Mouse (Mus musculus): ENCODE results near the gene Fig4.
A peak's percentile ranks its signal among the peaks of the same experiment; 100 is the strongest.

The Fig4 gene

DNA sequence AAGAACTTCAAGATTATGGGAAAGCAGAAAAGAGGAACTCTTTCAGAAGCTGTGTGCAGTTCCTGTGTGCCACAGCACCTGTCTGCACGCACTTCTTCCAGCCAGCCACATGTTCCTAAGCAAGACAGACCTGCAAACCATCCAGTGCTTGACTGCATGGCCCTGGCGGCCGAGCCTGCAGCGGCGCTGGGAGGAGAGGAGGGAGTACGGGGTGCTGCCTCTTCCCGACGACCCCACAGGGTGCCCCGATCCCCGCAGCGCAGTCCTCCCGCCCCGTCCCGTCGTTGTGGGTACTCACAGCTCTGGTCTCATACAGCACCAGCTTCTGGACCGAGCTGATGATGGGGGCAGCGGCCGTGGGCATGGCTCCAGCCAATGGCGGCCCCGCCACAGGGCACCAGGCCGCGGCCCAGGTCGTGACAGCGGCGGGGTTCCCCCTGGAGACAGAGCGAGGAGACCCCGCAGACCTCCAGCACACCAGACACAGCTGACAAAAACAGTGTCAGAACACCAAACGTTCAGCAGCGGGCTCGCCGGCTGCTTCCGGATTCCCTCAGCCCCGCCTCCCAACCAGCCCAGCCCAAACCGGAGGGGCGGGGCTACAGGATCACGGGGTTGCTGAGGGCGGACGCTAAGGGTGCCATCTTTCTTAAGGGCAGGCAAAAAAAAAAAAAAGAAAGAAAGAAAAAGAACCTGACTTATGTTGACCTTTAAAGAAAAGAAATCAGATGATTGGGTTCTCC is at the start of gene Fig4:
TSS of gene Fig4 (minus strand) at position 572 of the 743 bp plus-strand sequence.
- peak; percentile 97 for DNase-seq

- DNase-seq: no peak
Observed at GRCm38 (mm10) chr10:41341346-41341745, 38.3 kb upstream of the Fig4 start.

DNA sequence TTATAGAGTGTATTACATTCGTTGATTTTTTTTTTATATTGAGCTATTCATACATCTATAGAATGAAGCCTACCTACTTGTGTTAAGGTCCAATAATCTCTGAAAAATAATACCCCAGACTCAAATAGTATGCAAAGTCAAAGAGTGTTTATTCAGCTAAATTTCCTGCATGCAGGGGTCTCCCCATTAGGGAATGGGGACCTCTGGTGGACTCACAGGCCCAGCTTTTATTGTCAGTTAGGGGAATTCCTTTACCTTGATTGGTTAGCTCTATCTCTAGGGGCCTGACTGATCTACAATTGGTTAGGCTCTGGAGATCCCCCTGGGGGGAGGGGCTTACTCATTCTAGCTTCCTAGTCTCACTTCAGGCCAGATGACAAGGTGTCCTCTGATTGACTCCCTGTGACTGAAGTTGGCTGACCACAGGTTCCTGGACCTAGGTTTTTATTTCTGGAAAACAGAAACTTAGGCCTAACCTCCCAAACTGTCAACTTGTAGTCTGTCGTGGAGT is 29.5 kb upstream of the Fig4 start:
- no peak for DNase-seq

- no peak for DNase-seq
Observed at GRCm38 (mm10) chr10:41315866-41316265, 12.8 kb upstream of the Fig4 start.

DNA sequence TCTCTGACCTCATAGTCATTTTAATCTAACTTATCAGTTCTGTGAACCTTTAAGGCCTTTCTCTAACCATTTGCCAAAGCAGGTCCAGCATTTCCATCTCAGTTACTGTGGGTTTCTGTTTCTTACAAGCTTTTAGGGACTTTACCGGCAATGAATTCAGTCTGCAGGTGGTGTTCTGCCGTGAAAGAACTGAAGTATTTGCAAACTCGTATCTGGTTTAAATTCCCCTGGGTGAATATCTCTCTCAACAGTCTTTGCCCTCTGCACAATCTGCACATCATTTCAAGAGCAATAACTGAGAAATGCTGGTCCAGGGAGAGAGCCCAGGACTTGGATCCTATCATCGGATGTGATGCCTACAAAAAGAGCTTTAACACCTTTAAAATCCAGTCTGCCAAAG is 5.1 kb upstream of the Fig4 start:
- no peak for DNase-seq

- no peak for DNase-seq
Observed at GRCm38 (mm10) chr10:41304961-41305455, 1.9 kb upstream of the Fig4 start.

DNA sequence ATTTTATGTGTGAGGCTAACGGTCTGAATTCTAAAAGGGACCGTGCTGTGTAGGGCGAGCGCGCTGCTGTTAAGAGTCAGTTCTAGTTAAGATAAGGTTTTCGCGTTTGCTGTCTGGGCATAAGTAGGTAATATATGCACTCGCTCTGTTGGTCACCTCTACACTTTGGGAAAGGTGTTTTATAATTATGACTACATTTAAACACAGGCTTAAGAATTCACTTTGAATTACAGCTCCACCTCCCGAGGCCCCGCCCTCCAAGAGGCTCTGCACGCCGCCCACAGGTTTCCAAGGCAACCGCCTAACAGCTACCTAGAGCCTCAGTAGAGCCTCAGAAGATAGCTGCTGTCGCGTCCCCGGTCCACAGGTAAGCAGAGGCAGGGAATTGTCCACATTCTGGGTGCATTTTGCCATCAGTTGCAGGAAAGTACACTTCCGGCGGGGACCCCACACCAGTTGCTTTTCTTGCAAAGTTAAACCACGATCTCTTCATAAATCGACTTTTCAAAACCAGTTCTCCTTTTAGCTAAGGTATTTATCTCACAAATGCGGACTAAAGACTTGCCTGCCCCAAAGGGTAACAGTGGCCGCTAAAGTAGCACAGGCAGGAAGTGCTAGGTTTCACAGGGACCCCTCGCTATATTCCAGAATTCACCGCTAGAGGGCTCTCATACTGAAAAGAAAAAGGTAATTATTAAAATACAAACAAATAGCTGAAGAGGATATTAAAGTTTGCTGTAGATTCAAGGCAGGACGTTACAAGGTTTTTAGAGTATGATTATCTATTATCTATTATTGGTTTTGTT is 782 bp upstream of the Fig4 start, which contains the start of gene Ak9:
TSS of gene Ak9 (plus strand) at position 342 of the 806 bp plus-strand sequence.
- peak; percentile 93 for DNase-seq

GRCm38 (mm10) chr10:41300161-41300560 is 2.9 kb downstream of the Fig4 start:
- DNase-seq: no peak

- DNase-seq: no peak
Observed at GRCm38 (mm10) chr10:41295145-41295544, 7.9 kb downstream of the Fig4 start.

DNA sequence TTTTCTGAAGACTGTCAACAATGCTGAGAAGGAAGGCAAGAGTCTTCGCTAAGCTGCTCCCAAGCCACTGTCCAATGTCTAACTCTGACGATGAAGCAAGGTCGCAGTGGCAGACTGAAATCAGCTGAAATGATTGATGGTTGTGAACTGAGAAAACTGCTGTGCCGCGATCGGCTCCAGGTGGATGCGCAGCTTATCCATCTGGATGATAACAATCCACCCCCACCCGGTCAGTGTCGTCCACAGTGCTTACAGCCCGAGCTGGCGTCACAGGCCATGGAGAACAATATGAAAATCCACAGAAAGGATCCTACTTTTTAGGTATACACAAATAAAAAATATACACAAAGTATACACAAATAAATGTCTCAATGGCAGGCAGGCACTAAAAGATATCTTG is 8.3 kb downstream of the Fig4 start:
- DNase-seq: no peak

DNA sequence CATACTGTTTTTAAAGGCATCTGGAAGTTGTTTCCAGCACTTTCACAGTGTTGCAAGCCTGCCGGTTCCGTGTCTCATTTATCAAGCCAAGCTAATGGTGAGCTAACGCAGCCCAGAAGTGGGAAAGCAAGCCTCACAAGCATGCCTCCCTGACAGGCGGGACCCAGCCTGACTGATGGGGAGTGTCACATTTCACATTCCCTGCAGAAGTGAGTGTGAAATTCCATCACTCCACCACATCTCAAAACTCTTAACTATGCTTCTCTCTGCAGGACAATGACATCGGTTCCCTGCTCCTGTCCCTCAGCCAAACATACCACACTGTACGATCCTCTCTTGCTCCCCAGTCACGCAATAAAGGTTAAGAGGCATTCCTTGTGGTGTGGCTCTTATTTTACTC is 10.0 kb downstream of the Fig4 start:
- no peak for DNase-seq

GRCm38 (mm10) chr10:41291021-41291420 is 12.0 kb downstream of the Fig4 start:
- no peak for DNase-seq

DNA sequence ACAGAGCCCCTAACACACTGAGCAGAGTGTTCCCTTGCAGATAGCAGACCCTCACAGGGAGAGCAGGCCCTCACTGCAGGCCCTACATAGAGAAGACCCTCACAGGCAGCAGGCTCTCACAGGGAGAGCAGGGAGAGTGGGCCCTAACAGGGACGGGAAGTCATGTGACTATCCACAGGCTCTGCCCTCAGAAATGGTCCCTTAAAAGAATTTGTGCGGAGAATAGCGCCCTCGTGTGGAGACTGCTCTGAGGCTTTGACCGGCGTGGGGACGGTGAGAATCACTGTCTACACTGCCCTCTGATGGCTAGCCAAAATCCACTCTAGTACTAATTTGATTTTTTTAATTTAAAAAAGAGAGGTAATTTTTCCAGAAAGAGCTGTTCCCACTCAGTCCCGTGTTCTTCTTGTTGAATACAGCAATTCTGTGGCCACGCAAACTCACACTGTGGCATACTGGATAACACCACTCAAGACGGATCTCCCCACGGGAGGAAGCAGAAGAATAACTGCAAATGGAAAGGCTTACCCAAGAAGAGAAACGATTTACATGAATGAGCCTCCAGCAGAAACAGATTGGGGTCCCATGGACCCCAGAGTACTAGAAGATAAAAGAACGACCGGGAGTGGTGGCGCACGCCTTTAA is 14.2 kb downstream of the Fig4 start:
- peak; percentile 91 for DNase-seq

- no peak for DNase-seq
Observed at GRCm38 (mm10) chr10:41288074-41288473, 15.0 kb downstream of the Fig4 start.

- no peak for DNase-seq
Observed at GRCm38 (mm10) chr10:41287618-41288017, 15.4 kb downstream of the Fig4 start.

- no peak for DNase-seq
Observed at GRCm38 (mm10) chr10:41282086-41282485, 21.0 kb downstream of the Fig4 start.

GRCm38 (mm10) chr10:41280796-41281195 is 22.3 kb downstream of the Fig4 start:
- DNase-seq: no peak

DNA sequence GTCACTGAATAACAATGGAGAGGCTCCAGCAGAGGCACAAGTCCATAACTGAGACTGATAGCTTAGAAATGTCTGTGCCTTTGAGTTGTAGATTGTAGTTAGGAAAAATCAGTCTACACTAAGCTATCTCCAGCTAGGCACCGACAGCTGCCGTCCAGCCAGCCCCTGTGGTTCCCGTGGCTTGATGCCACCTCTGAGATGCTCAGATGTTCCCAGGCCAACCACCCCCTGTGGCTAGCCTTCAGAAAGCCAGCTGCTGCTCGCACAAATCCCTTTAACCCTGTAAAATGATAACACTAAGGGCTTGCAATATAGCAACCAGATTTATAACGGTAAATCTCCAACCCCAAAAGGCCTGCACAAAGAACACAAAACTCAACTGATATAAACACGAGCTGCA is 22.9 kb downstream of the Fig4 start:
- no peak for DNase-seq

DNA sequence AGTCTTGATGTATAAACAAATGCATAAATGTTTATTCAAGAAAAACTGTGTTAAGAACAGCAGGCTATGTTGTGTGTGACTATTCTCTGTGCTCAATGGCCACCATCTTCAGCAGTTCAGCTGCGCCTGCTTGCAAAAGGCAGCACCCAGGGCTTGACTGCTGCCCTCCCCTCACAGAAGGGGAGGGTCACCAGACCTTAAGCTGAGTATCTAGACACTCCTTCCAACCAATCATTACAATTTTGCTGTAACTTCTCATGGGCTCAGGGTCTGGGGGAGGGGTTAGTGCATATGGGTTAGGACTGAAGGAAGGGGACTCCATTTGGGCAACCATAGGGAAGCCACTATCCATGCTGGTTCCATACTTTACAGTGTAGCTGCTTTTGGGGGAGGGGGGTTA is 24.3 kb downstream of the Fig4 start:
- no peak for DNase-seq

DNA sequence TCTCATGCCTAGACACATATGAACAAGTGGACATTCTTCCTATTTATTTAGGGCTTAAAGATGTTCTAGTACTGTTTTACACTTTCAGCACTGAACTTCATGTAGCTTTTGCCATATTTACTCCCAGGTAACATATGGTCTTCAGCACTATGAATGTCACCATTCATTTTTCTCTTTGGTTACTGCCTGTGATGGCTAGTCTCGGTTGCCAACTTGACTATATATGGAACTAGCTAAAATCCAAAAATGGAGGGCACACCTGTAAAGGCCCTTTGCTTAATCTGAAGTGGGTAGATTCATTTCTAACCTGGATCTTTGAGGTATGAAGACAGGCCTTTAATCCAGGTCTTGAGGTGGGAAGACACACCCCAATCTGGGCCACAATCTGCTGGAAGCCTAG is 28.2 kb downstream of the Fig4 start:
- no peak for DNase-seq

DNA sequence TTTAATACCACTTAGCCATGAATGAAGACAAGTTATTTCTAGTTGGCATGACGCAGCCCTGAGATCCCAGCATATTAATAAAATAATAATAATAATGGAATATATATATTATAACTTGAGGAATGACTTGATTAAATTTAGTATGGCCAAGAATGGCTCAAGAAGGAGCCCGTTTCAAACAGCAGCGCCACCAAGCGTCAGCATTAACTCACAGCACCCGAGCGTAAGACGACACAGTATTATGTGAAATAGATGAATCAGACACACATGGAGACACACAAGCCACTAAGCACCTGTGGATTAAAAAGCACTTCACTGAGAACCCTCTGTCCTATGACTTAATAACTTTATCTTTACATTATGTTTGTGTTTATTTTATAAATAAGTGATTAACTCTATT is 31.2 kb downstream of the Fig4 start:
- peak; percentile 33 for DNase-seq

GRCm38 (mm10) chr10:41261889-41262288 is 41.2 kb downstream of the Fig4 start:
- DNase-seq: no peak

- no peak for DNase-seq
Observed at GRCm38 (mm10) chr10:41261218-41261617, 41.8 kb downstream of the Fig4 start.

Measured in thymus, postnatal 4 days (tissue).